Mouse (Mus musculus): Measurements from ENCODE around the gene Sgpp2. TPM values are rescaled to one million over a fixed set of nuclear protein-coding genes. Genes with fewer than 3 reads are reported as not detected.

Sgpp2 gene
- polyA plus RNA-seq, 1 experiment from 2014 or later: 23.0 TPM

DNA sequence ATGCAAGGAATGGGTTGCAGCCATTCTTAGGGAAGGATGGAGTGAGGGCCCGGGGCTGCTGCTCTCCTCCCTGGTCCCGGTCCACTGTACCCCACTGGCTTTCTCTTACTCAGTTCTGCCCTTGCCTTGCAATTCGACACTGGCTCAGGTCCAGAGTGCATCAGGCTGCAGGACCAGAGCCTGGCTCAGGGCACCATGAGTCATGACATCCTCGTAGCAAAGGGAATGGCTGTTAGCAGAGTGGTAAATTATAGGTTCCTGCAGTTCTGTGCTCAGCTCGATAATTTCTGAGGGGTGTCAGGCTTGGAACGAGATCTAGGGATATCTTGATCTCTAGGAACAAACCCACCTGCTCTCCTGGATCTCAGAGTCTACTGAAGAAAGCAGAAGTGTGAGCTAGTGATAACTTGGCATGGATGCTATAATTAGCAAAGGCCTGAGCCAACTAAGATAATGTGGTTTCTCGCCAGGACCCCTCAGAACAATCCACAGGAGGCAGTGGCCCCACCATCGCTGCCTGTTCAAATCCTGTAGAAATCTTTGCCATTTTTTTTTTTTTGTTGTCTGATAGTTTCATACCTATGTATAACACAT, 86.3 kb downstream of the Sgpp2 start:
- 58% methylated on average over 8 of the region's 8 CpGs for WGBS
- ATAC-seq: no peak
- H3K9me3 ChIP-seq (ENCODE audit: control insufficient read depth): no peaks in the 10 kb centered on the region

GRCm38 (mm10) chr1:78399755-78400154, 89.6 kb downstream of the Sgpp2 start:
- Histone ChIP-seq H3K9ac (ENCODE audit: low read depth, low read length) (no peak overlapping the region), H3K27me3 (replicated peaks; ENCODE audit: control insufficient read depth, insufficient read depth, low read length) (no peaks in the 10 kb centered on the region), H3K4me2 (replicated peaks; ENCODE audit: low read depth) (no peak overlapping the region), H3K9me3 (ENCODE audit: control insufficient read depth) (no peaks in the 10 kb centered on the region), H3K4me1 (replicated peaks; ENCODE audit: control insufficient read depth, insufficient read depth, low read length) (peaks cover 3% of the 10 kb centered on the region; the same call in 1 of the 2 replicates), H3K36me3 (ENCODE audit: control insufficient read depth, insufficient read depth) (peaks cover 7% of the 10 kb centered on the region; the same call in 1 of the 2 replicates), H3K4me3 (ENCODE audit: low read depth, low read length) (no peak overlapping the region), H3K27ac (ENCODE audit: low read depth, low read length) (peak overlapping the region; percentile 42; the same call in 1 of the 2 replicates)
- WGBS: 25% methylated on average over 3 of the region's 3 CpGs
- 0 out of 2 replicates have a peak, but pooled peaks have one; percentile 15 for TF ChIP-seq CTCF (IDR thresholded peaks at IDR 0.05; ENCODE audit: low read depth)
- ATAC-seq: peak; percentile 88

More for the DNA sequence above, 86.3 kb downstream of the Sgpp2 start:
- Histone ChIP-seq H3K27ac (ENCODE audit: low read depth, low read length) (no peak overlapping the region), H3K27me3 (replicated peaks; ENCODE audit: control insufficient read depth, insufficient read depth, low read length) (no peaks in the 10 kb centered on the region), H3K4me1 (replicated peaks; ENCODE audit: control insufficient read depth, insufficient read depth, low read length) (peaks cover 3% of the 10 kb centered on the region; the same call in 1 of the 2 replicates), H3K9ac (ENCODE audit: low read depth, low read length) (no peak overlapping the region), H3K4me3 (ENCODE audit: low read depth, low read length) (no peak overlapping the region), H3K36me3 (ENCODE audit: control insufficient read depth, insufficient read depth) (peaks cover 23% of the 10 kb centered on the region; the same call in 1 of the 2 replicates), H3K4me2 (replicated peaks; ENCODE audit: low read depth) (no peak overlapping the region)
- no peak for TF ChIP-seq CTCF (IDR thresholded peaks at IDR 0.05; ENCODE audit: low read depth)

DNA sequence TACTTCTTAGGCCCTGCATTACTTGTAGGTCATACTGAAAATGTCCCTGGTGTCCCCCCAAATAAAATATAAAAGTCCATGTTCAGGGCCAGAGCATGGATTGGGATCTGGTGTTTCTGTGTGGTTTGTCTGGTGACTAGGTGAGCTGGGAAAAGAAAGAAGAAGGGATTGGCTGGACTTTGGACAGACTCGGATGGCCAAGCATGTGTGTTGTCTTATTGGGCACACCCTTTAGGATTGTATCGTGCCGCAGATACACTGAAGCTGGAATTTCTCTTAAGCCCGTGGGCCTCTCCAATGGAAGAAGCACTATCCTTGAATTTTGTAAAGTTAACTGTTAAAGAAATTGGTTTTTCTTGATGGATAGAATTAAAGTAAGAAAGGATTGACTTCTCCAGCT, 91.3 kb downstream of the Sgpp2 start:
- WGBS: 56% methylated on average over 4 of the region's 4 CpGs
- H3K4me3 ChIP-seq (ENCODE audit: low read depth, low read length): no peak overlapping the region
- H3K27ac ChIP-seq (ENCODE audit: low read depth, low read length): peak overlapping the region; percentile 46
- H3K9ac ChIP-seq (ENCODE audit: low read depth, low read length): no peak overlapping the region
- peaks cover 7% of the 10 kb centered on the region; the same call in 1 of the 2 replicates for H3K36me3 ChIP-seq (ENCODE audit: control insufficient read depth, insufficient read depth)
- no peak overlapping the region for H3K4me2 ChIP-seq (replicated peaks; ENCODE audit: low read depth)
- H3K27me3 ChIP-seq (replicated peaks; ENCODE audit: control insufficient read depth, insufficient read depth, low read length): no peaks in the 10 kb centered on the region
- no peaks in the 10 kb centered on the region for H3K9me3 ChIP-seq (ENCODE audit: control insufficient read depth)
- peaks cover 3% of the 10 kb centered on the region; the same call in 1 of the 2 replicates for H3K4me1 ChIP-seq (replicated peaks; ENCODE audit: control insufficient read depth, insufficient read depth, low read length)
- peak; percentile 52 for ATAC-seq
- TF ChIP-seq CTCF (IDR thresholded peaks at IDR 0.05; ENCODE audit: low read depth): no peak

GRCm38 (mm10) chr1:78409396-78409795, 99.3 kb downstream of the Sgpp2 start:
- no peak for ATAC-seq
- no peak for TF ChIP-seq CTCF (IDR thresholded peaks at IDR 0.05; ENCODE audit: low read depth)
- Histone ChIP-seq H3K27me3 (replicated peaks; ENCODE audit: control insufficient read depth, insufficient read depth, low read length) (no peaks in the 10 kb centered on the region), H3K9me3 (ENCODE audit: control insufficient read depth) (no peaks in the 10 kb centered on the region), H3K36me3 (ENCODE audit: control insufficient read depth, insufficient read depth) (peaks cover 2% of the 10 kb centered on the region; the same call in 1 of the 2 replicates), H3K9ac (ENCODE audit: low read depth, low read length) (no peak overlapping the region), H3K4me3 (ENCODE audit: low read depth, low read length) (no peak overlapping the region), H3K27ac (ENCODE audit: low read depth, low read length) (no peak overlapping the region), H3K4me2 (replicated peaks; ENCODE audit: low read depth) (no peak overlapping the region), H3K4me1 (replicated peaks; ENCODE audit: control insufficient read depth, insufficient read depth, low read length) (no peaks in the 10 kb centered on the region)
- WGBS: 93% methylated on average over 2 of the region's 2 CpGs

DNA sequence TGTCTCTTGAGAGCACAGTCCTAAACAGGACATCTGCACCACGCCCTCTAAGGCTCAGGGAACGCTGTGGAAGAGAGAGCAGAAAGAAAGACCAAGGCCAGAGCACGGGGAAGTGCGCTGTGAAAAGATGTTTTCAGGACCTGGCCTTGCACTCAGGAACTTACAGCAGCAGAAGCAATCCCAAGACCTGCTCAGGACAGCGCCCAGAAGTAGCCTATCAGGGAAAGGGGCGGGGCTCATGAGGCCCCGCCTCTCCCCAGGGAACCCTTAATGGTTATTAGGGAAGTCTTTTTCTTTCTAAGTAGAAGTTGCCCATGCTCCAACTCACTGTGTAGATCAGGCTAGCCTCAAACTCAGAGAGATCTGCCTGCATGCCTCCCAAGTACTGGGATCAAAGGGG, 102.5 kb downstream of the Sgpp2 start:
- Histone ChIP-seq H3K4me1 (replicated peaks; ENCODE audit: control insufficient read depth, insufficient read depth, low read length) (no peaks in the 10 kb centered on the region), H3K4me3 (ENCODE audit: low read depth, low read length) (no peak overlapping the region), H3K27ac (ENCODE audit: low read depth, low read length) (no peak overlapping the region), H3K36me3 (ENCODE audit: control insufficient read depth, insufficient read depth) (peaks cover 17% of the 10 kb centered on the region), H3K4me2 (replicated peaks; ENCODE audit: low read depth) (no peak overlapping the region), H3K9ac (ENCODE audit: low read depth, low read length) (no peak overlapping the region), H3K27me3 (replicated peaks; ENCODE audit: control insufficient read depth, insufficient read depth, low read length) (no peaks in the 10 kb centered on the region), H3K9me3 (ENCODE audit: control insufficient read depth) (no peaks in the 10 kb centered on the region)
- no peak for TF ChIP-seq CTCF (IDR thresholded peaks at IDR 0.05; ENCODE audit: low read depth)
- ATAC-seq: 0 out of 2 replicates have a peak, but pooled peaks have one; percentile 41
- 24% methylated on average over 7 of the region's 7 CpGs for WGBS

DNA sequence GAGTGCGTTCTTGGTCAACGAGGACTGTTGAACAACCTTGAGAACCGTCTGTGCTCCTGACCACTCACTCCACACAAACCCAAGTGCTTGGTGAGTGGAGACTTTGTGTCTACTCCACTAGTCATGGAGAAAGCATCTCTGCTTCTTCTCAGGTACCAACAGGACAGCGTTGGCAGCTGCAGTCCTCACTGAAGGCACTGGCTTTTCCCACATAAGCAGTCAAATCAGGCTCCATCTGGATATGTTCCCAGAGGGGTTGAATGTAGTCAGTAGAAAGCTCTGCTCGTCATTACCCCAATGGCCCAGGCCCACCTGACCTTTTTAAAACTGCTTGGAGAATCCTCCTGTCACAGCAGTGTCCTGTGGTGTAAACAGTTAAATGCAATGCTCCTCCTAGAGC, 104.3 kb downstream of the Sgpp2 start:
- ATAC-seq: no peak
- Histone ChIP-seq H3K9ac (ENCODE audit: low read depth, low read length) (no peak overlapping the region), H3K36me3 (ENCODE audit: control insufficient read depth, insufficient read depth) (peaks cover 25% of the 10 kb centered on the region), H3K27me3 (replicated peaks; ENCODE audit: control insufficient read depth, insufficient read depth, low read length) (no peaks in the 10 kb centered on the region), H3K4me2 (replicated peaks; ENCODE audit: low read depth) (no peak overlapping the region), H3K4me1 (replicated peaks; ENCODE audit: control insufficient read depth, insufficient read depth, low read length) (no peaks in the 10 kb centered on the region), H3K9me3 (ENCODE audit: control insufficient read depth) (no peaks in the 10 kb centered on the region), H3K4me3 (ENCODE audit: low read depth, low read length) (no peak overlapping the region), H3K27ac (ENCODE audit: low read depth, low read length) (no peak overlapping the region)
- WGBS: 82% methylated on average over 5 of the region's 5 CpGs
- TF ChIP-seq CTCF (IDR thresholded peaks at IDR 0.05; ENCODE audit: low read depth): no peak
